Mouse (Mus musculus) CH12.LX (cell line): ENCODE measurements around the gene Prpf39. TPM values are rescaled to one million over a fixed set of nuclear protein-coding genes. Genes with fewer than 3 reads are reported as not detected.

ENCODE experiments used
- DNase-seq: peaks from one replicate; pipeline ENCODE4 v3.0.0-alpha.2; 2013; ENCODE audit errors: extremely low read depth
- H3K27ac ChIP-seq: 2 replicates; pipeline ENCODE4 v1.5.1; 2012; ENCODE audit warnings: low read depth, mild to moderate bottlenecking, control low read depth, moderate library complexity; ENCODE audit not compliant: insufficient read depth
- H3K27me3 ChIP-seq: replicated peaks from 2 replicates; pipeline ENCODE3; 2012; ENCODE audit warnings: inconsistent platforms
- H3K36me3 ChIP-seq, 2 experiments: replicated peaks in 1 of 2; 2 replicates each; pipeline versions ENCODE3 to v1.6.1; 2012; ENCODE audit warnings: inconsistent platforms in 1 of 2, low read length in 1 of 2, mild to moderate bottlenecking in 1 of 2, mixed read lengths in 1 of 2, moderate library complexity in 1 of 2; ENCODE audit not compliant: control insufficient read depth in 1 of 2, insufficient read depth in 1 of 2
- H3K4me1 ChIP-seq, 2 experiments: 2 replicates each; pipeline ENCODE4 v1.6.1; 2012; ENCODE audit warnings: inconsistent platforms in 1 of 2, moderate library complexity in 1 of 2; ENCODE audit not compliant: insufficient read depth in 2 of 2, control insufficient read depth in 1 of 2
- H3K4me2 ChIP-seq: 2 replicates; pipeline ENCODE4 v1.6.1; 2012; ENCODE audit warnings: low read depth, mild to moderate bottlenecking, control low read depth; ENCODE audit not compliant: poor library complexity, insufficient read depth, severe bottlenecking
- H3K4me3 ChIP-seq, 3 experiments: fragments of 150-350 bp in 1 of 3; sonication (generic) in 1 of 3; replicated peaks in 1 of 3; 2 replicates each; pipeline versions ENCODE3 to v1.5.1; 2011 to 2012; ENCODE audit warnings: low read depth in 2 of 3, low read length in 2 of 3, mild to moderate bottlenecking in 2 of 3, moderate library complexity in 2 of 3, control low read depth in 1 of 3, improper control_type of control experiment in 1 of 3, inconsistent platforms in 1 of 3, mixed read lengths in 1 of 3; ENCODE audit not compliant: poor library complexity in 1 of 3
- H3K79me2 ChIP-seq: replicated peaks from 2 replicates; pipeline ENCODE4 v1.6.1; 2012; ENCODE audit warnings: mild to moderate bottlenecking, moderate library complexity; ENCODE audit not compliant: control insufficient read depth, poor library complexity, insufficient read depth, severe bottlenecking; ENCODE audit errors: extremely low read depth
- H3K9ac ChIP-seq: 2 replicates; pipeline ENCODE4 v1.6.1; 2012; ENCODE audit warnings: low read depth, mild to moderate bottlenecking, control low read depth, moderate library complexity; ENCODE audit not compliant: insufficient read depth
- H3K9me3 ChIP-seq: replicated peaks from 2 replicates; pipeline ENCODE3; 2012; ENCODE audit warnings: low read length, inconsistent platforms, mixed read lengths
- BHLHE40 ChIP-seq: IDR thresholded peaks from 2 replicates; pipeline ENCODE4 v1.6.1; 2011; ENCODE audit warnings: mild to moderate bottlenecking, low read depth, low read length, improper control_type of control experiment
- CHD1 ChIP-seq: IDR thresholded peaks from 2 replicates; pipeline ENCODE4 v1.6.1; 2012; ENCODE audit warnings: low read depth, low read length, improper control_type of control experiment, inconsistent platforms
- EP300 ChIP-seq: IDR thresholded peaks from 2 replicates; pipeline ENCODE4 v1.6.1; 2011; ENCODE audit warnings: low read length, improper control_type of control experiment
- IRF4 ChIP-seq: IDR thresholded peaks from 2 replicates; pipeline ENCODE4 v1.6.1; 2014; ENCODE audit warnings: low read depth, mild to moderate bottlenecking, inconsistent platforms, low read length, improper control_type of control experiment
- MAFK ChIP-seq: IDR thresholded peaks from 2 replicates; pipeline ENCODE4 v1.6.1; 2011; ENCODE audit warnings: low read length, improper control_type of control experiment; ENCODE audit not compliant: insufficient replicate concordance
- MEF2A ChIP-seq: IDR thresholded peaks from 2 replicates; pipeline ENCODE4 v1.6.1; 2014; ENCODE audit warnings: low read depth, mild to moderate bottlenecking, inconsistent platforms, low read length, improper control_type of control experiment, borderline replicate concordance
- MXI1 ChIP-seq: IDR thresholded peaks from 2 replicates; pipeline ENCODE4 v1.6.1; 2011; ENCODE audit warnings: mild to moderate bottlenecking, low read depth, low read length, improper control_type of control experiment
- MYC ChIP-seq: IDR thresholded peaks from 2 replicates; pipeline ENCODE4 v1.6.1; 2011; ENCODE audit warnings: low read depth, mild to moderate bottlenecking, improper control_type of control experiment, low read length
- NRF1 ChIP-seq: IDR thresholded peaks from 2 replicates; pipeline ENCODE4 v1.6.1; 2014; ENCODE audit warnings: low read depth, mild to moderate bottlenecking, inconsistent platforms, low read length, improper control_type of control experiment, moderate library complexity
- PAX5 ChIP-seq: IDR thresholded peaks from 2 replicates; pipeline ENCODE4 v1.6.1; 2012; ENCODE audit warnings: low read length, inconsistent platforms, mixed read lengths
- SIN3A ChIP-seq: IDR thresholded peaks from 2 replicates; pipeline ENCODE4 v1.6.1; 2012; ENCODE audit warnings: low read length, improper control_type of control experiment, inconsistent platforms
- SMC3 ChIP-seq: IDR thresholded peaks from 2 replicates; pipeline ENCODE4 v1.6.1; 2011; ENCODE audit warnings: low read depth, low read length, improper control_type of control experiment
- USF1 ChIP-seq: IDR thresholded peaks from 2 replicates; pipeline ENCODE4 v1.6.1; 2014; ENCODE audit warnings: low read depth, mild to moderate bottlenecking, inconsistent platforms, low read length, improper control_type of control experiment
- dilution Hi-C: fragments of 300-500 bp; cut with MboI; formaldehyde crosslinking; loops from 2 replicates; pipeline ENCODE4 v1.14.3; 2020; ENCODE audit warnings: low sequenced_read_pairs; ENCODE audit not compliant: extremely low pct_unique_long_range_greater_than_20kb, extremely low pct_ligation_motif_present
- in situ Hi-C: fragments of 300-500 bp; cut with MboI; formaldehyde crosslinking; loops from 3 replicates; pipeline ENCODE4 v1.14.3; 2019; ENCODE audit warnings: low sequenced_read_pairs, low pct_ligation_motif_present, low pct_unique_long_range_greater_than_20kb, mixed read lengths
- polyA plus RNA-seq: library from polyadenylated mRNA; unstranded; fragments of >175 nt; gene quantifications from 2 replicates; pipeline ENCODE4 v1.2.1, GENCODE M21; 2012; ENCODE audit warnings: low read depth; ENCODE audit not compliant: insufficient read length
- total RNA-seq, 2 experiments: library from RNA; depleted of rRNA; stranded (reverse); fragments of 300-350 nt in 1 of 2; fragments of >200 nt in 1 of 2; gene quantifications; 2 replicates each; pipeline ENCODE4 v1.2.3; 2012 to 2014

The Prpf39 gene
- total and polyA plus RNA-seq, 3 experiments: 15.3 to 34.9 (median 29.6) TPM

DNA sequence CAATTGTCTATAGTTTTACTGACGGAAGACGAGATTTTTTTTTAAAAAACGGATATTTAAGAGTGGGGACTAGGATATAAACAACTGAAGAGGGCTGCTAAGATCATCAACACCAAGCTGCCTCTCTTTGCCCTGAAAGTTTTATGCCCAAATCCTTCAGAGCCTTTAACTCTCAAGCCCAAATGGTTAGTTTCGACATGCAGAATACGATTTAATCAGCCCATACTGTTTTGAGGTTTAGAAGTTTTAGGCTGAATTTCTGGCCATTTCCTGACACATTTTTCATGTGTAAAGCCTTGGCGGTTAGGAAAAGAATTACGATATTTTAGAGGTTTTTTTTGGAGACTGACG lies 319 bp upstream of the Prpf39 start:
- no peaks in the 10 kb centered on the region for H3K27me3 ChIP-seq
- H3K27ac ChIP-seq: no peak overlapping the region
- in situ Hi-C loops: no loop called here
- peak overlapping the region; percentile 44; the same call in 1 of the 2 replicates for H3K9ac ChIP-seq
- peaks cover 42% of the 10 kb centered on the region for H3K79me2 ChIP-seq
- 0 out of 2 replicates have a peak, but pooled peaks have one; percentile 17 for TF ChIP-seq MYC
- 0 out of 2 replicates have a peak, but pooled peaks have one; percentile 26 for TF ChIP-seq EP300
- TF ChIP-seq USF1: no peak
- TF ChIP-seq, all 38 proteins: peak for 2
- peak overlapping the region; percentile 2 to 85 (median 78) for H3K4me3 ChIP-seq
- H3K9me3 ChIP-seq: no peaks in the 10 kb centered on the region
- dilution Hi-C loops: no loop called here
- DNase-seq: no peak
- peak overlapping the region; percentile 31 for H3K4me2 ChIP-seq
- H3K36me3 ChIP-seq: peaks cover 0 to 11% of the 10 kb centered on the region in 2 experiments
- H3K4me1 ChIP-seq: peaks cover 0 to 21% of the 10 kb centered on the region in 2 experiments; a peak in 2 of 4 replicates

GRCm38 (mm10) chr12:65036892-65037545 lies 886 bp downstream of the Prpf39 start:
- DNase-seq: peak; percentile 46
- TF ChIP-seq BHLHE40: peak; percentile 56
- TF ChIP-seq MXI1: 0 out of 2 replicates have a peak, but pooled peaks have one; percentile 30
- 0 out of 2 replicates have a peak, but pooled peaks have one; percentile 6 for TF ChIP-seq CHD1
- no peak for TF ChIP-seq IRF4
- TF ChIP-seq NRF1: no peak
- no peak for TF ChIP-seq MEF2A
- TF ChIP-seq SMC3: no peak
- TF ChIP-seq MAFK: no peak
- TF ChIP-seq PAX5: no peak
- TF ChIP-seq SIN3A: peak; percentile 75
- no peak for TF ChIP-seq USF1
- Histone ChIP-seq H3K79me2 (peaks cover 49% of the 10 kb centered on the region), H3K27me3 (no peaks in the 10 kb centered on the region), H3K4me1 (peaks cover 0 to 21% of the 10 kb centered on the region in 2 experiments; a peak in 2 of 4 replicates), H3K9ac (peak overlapping the region; percentile 86), H3K36me3 (peaks cover 3 to 23% of the 10 kb centered on the region in 2 experiments), H3K27ac (no peak overlapping the region), H3K4me3 (peak overlapping the region; percentile 63 to 99 (median 85)), H3K4me2 (peak overlapping the region; percentile 95; the same call in 1 of the 2 replicates), H3K9me3 (no peaks in the 10 kb centered on the region)
- dilution Hi-C loops (no loop called here), in situ Hi-C loops (no loop called here)

- H3K9me3 ChIP-seq: no peaks in the 10 kb centered on the region
- peak overlapping the region; percentile 95 for H3K4me2 ChIP-seq
- peaks cover 54% of the 10 kb centered on the region for H3K79me2 ChIP-seq
- no peak overlapping the region for H3K27ac ChIP-seq
- DNase-seq: peak; percentile 33
- H3K9ac ChIP-seq: peak overlapping the region; percentile 86
- dilution Hi-C loops (no loop called here), in situ Hi-C loops (no loop called here)
- H3K4me1 ChIP-seq: peaks cover 0 to 21% of the 10 kb centered on the region in 2 experiments; a peak in 2 of 4 replicates
- TF ChIP-seq MXI1 (0 out of 2 replicates have a peak, but pooled peaks have one; percentile 12), MEF2A (no peak)
- H3K36me3 ChIP-seq: peaks cover 6 to 28% of the 10 kb centered on the region in 2 experiments
- H3K4me3 ChIP-seq: peak overlapping the region; percentile 63 to 99 (median 85)
- no peaks in the 10 kb centered on the region for H3K27me3 ChIP-seq
Observed at GRCm38 (mm10) chr12:65037546-65037937, 1.4 kb downstream of the Prpf39 start.
